Mouse (Mus musculus): ENCODE data around the gene Fat1. TPM values are rescaled to one million over a fixed set of nuclear protein-coding genes. Genes with fewer than 3 reads are reported as not detected.

Gene Fat1
- polyA plus RNA-seq, 1 experiment from 2014 or later, result 13.3 TPM

GRCm38 (mm10) chr8:45021911-45022665, 86.8 kb downstream of the Fat1 start:
- H3K27me3 ChIP-seq (ENCODE audit: insufficient read depth, low read length), result no peaks in the 10 kb centered on the region
- H3K4me1 ChIP-seq (replicated peaks; ENCODE audit: insufficient read depth, low read length), result no peaks in the 10 kb centered on the region
- no peak overlapping the region for H3K27ac ChIP-seq
- no peak overlapping the region for H3K4me2 ChIP-seq (ENCODE audit: low read length)
- ATAC-seq (replicated peaks; ENCODE audit: low FRiP score, low read depth) (no peak), DNase-seq (ENCODE audit: low spot score) (no peak)
- peaks cover 75% of the 10 kb centered on the region for H3K36me3 ChIP-seq (ENCODE audit: insufficient read depth, low read length)
- WGBS, result 89% methylated on average over 21 of the region's 21 CpGs
- H3K9me3 ChIP-seq (replicated peaks; ENCODE audit: low read length), result peaks cover 29% of the 10 kb centered on the region
- H3K4me3 ChIP-seq (replicated peaks; ENCODE audit: low read depth, low read length), result no peak overlapping the region
- H3K9ac ChIP-seq (ENCODE audit: low read depth, low read length), result no peak overlapping the region
- no peak for TF ChIP-seq CTCF (IDR thresholded peaks at IDR 0.05; ENCODE audit: low read depth)

- no peak for TF ChIP-seq CTCF (IDR thresholded peaks at IDR 0.05; ENCODE audit: low read depth)
- DNase-seq (ENCODE audit: low spot score), result no peak
- peaks cover 80% of the 10 kb centered on the region for H3K36me3 ChIP-seq (ENCODE audit: insufficient read depth, low read length)
- ATAC-seq (replicated peaks; ENCODE audit: low FRiP score, low read depth), result no peak
- no peak overlapping the region for H3K4me3 ChIP-seq (replicated peaks; ENCODE audit: low read depth, low read length)
- H3K4me2 ChIP-seq (ENCODE audit: low read length), result no peak overlapping the region
- 48% methylated on average over 6 of the region's 6 CpGs for WGBS
- no peak overlapping the region for H3K9ac ChIP-seq (ENCODE audit: low read depth, low read length)
- peaks cover 25% of the 10 kb centered on the region for H3K9me3 ChIP-seq (replicated peaks; ENCODE audit: low read length)
- H3K4me1 ChIP-seq (replicated peaks; ENCODE audit: insufficient read depth, low read length), result no peaks in the 10 kb centered on the region
- no peak overlapping the region for H3K27ac ChIP-seq
- no peaks in the 10 kb centered on the region for H3K27me3 ChIP-seq (ENCODE audit: insufficient read depth, low read length)
These were observed 92.8 kb downstream of the Fat1 start for GRCm38 (mm10) chr8:45028081-45028497.

GRCm38 (mm10) chr8:45038350-45038749, 103.1 kb downstream of the Fat1 start:
- ATAC-seq (replicated peaks; ENCODE audit: low FRiP score, low read depth), result no peak; the same call in 1 of the 2 replicates

GRCm38 (mm10) chr8:45044160-45044559, 108.9 kb downstream of the Fat1 start:
- H3K4me1 ChIP-seq (replicated peaks; ENCODE audit: insufficient read depth, low read length), result no peaks in the 10 kb centered on the region
- H3K27ac ChIP-seq, result no peak overlapping the region
- H3K4me3 ChIP-seq (replicated peaks; ENCODE audit: low read depth, low read length), result no peak overlapping the region
- no peaks in the 10 kb centered on the region; the same call in 1 of the 2 replicates for H3K9me3 ChIP-seq (replicated peaks; ENCODE audit: low read length)
- no peak overlapping the region for H3K9ac ChIP-seq (ENCODE audit: low read depth, low read length)
- 95% methylated on average over 26 of the region's 26 CpGs for WGBS
- no peak for ATAC-seq (replicated peaks; ENCODE audit: low FRiP score, low read depth)
- H3K36me3 ChIP-seq (ENCODE audit: insufficient read depth, low read length), result peaks cover 81% of the 10 kb centered on the region
- DNase-seq (ENCODE audit: low spot score), result no peak
- TF ChIP-seq CTCF (IDR thresholded peaks at IDR 0.05; ENCODE audit: low read depth), result no peak
- H3K27me3 ChIP-seq (ENCODE audit: insufficient read depth, low read length), result no peaks in the 10 kb centered on the region
- H3K4me2 ChIP-seq (ENCODE audit: low read length), result no peak overlapping the region

More at GRCm38 (mm10) chr8:45038350-45038749, 103.1 kb downstream of the Fat1 start:
- H3K9ac ChIP-seq (ENCODE audit: low read depth, low read length), result no peak overlapping the region
- H3K27ac ChIP-seq, result no peak overlapping the region
- peaks cover 88% of the 10 kb centered on the region for H3K36me3 ChIP-seq (ENCODE audit: insufficient read depth, low read length)
- no peaks in the 10 kb centered on the region for H3K9me3 ChIP-seq (replicated peaks; ENCODE audit: low read length)
- no peak overlapping the region for H3K4me2 ChIP-seq (ENCODE audit: low read length)
- 82% methylated on average over 15 of the region's 15 CpGs for WGBS
- no peak for TF ChIP-seq CTCF (IDR thresholded peaks at IDR 0.05; ENCODE audit: low read depth)
- H3K27me3 ChIP-seq (ENCODE audit: insufficient read depth, low read length), result no peaks in the 10 kb centered on the region
- no peak for DNase-seq (ENCODE audit: low spot score)
- H3K4me3 ChIP-seq (replicated peaks; ENCODE audit: low read depth, low read length), result no peak overlapping the region
- H3K4me1 ChIP-seq (replicated peaks; ENCODE audit: insufficient read depth, low read length), result no peaks in the 10 kb centered on the region

GRCm38 (mm10) chr8:45050451-45050850, 115.2 kb downstream of the Fat1 start:
- Histone ChIP-seq H3K4me2 (ENCODE audit: low read length) (no peak overlapping the region), H3K27ac (no peak overlapping the region), H3K9ac (ENCODE audit: low read depth, low read length) (no peak overlapping the region), H3K27me3 (ENCODE audit: insufficient read depth, low read length) (no peaks in the 10 kb centered on the region), H3K4me1 (replicated peaks; ENCODE audit: insufficient read depth, low read length) (no peaks in the 10 kb centered on the region), H3K4me3 (replicated peaks; ENCODE audit: low read depth, low read length) (no peak overlapping the region), H3K36me3 (ENCODE audit: insufficient read depth, low read length) (peaks cover 62% of the 10 kb centered on the region), H3K9me3 (replicated peaks; ENCODE audit: low read length) (no peaks in the 10 kb centered on the region)
- ATAC-seq (replicated peaks; ENCODE audit: low FRiP score, low read depth) (no peak), DNase-seq (ENCODE audit: low spot score) (no peak)
- no peak for TF ChIP-seq CTCF (IDR thresholded peaks at IDR 0.05; ENCODE audit: low read depth)
- 83% methylated on average over 8 of the region's 8 CpGs for WGBS

- Histone ChIP-seq H3K4me2 (ENCODE audit: low read length) (no peak overlapping the region), H3K27ac (no peak overlapping the region), H3K4me1 (replicated peaks; ENCODE audit: insufficient read depth, low read length) (no peaks in the 10 kb centered on the region), H3K36me3 (ENCODE audit: insufficient read depth, low read length) (peaks cover 59% of the 10 kb centered on the region), H3K27me3 (ENCODE audit: insufficient read depth, low read length) (no peaks in the 10 kb centered on the region), H3K4me3 (replicated peaks; ENCODE audit: low read depth, low read length) (no peak overlapping the region), H3K9ac (ENCODE audit: low read depth, low read length) (no peak overlapping the region), H3K9me3 (replicated peaks; ENCODE audit: low read length) (no peaks in the 10 kb centered on the region)
- no peak for DNase-seq (ENCODE audit: low spot score)
- WGBS, result 95% methylated on average over 30 of the region's 30 CpGs
- no peak for TF ChIP-seq CTCF (IDR thresholded peaks at IDR 0.05; ENCODE audit: low read depth)
- ATAC-seq (replicated peaks; ENCODE audit: low FRiP score, low read depth), result no peak
These were observed 116.0 kb downstream of the Fat1 start for GRCm38 (mm10) chr8:45051236-45051635.

Data from kidney, postnatal 0 days (tissue).